Mouse (Mus musculus) G1E (cell line): ENCODE results near the gene Sipa1l3.

Experiments
- CTCF ChIP-seq: IDR thresholded peaks from 2 replicates; pipeline ENCODE4 v1.5.1; 2012; ENCODE audit warnings: low read depth, low read length, inconsistent platforms, mixed read lengths
- GATA2 ChIP-seq: IDR thresholded peaks from 2 replicates; pipeline ENCODE4 v1.6.1; 2012; ENCODE audit warnings: low read depth, low read length, inconsistent platforms, borderline replicate concordance

GRCm38 (mm10) chr7:29288079-29288478 is 230.4 kb downstream of the Sipa1l3 start:
- no peak for TF ChIP-seq CTCF
- no peak for TF ChIP-seq GATA2
